Mouse (Mus musculus): ENCODE data around the gene Dnajc30.

- no peak for TF ChIP-seq POLR2A (IDR thresholded peaks at IDR 0.05; ENCODE audit: borderline replicate concordance, extremely low read depth, low read depth, low read length)
- TF ChIP-seq CTCF (IDR thresholded peaks at IDR 0.05; ENCODE audit: insufficient read depth, low read length) = no peak
Measured at GRCm38 (mm10) chr5:135109017-135109416, 45.0 kb downstream of the Dnajc30 start.
